In the genomic region with DNA sequence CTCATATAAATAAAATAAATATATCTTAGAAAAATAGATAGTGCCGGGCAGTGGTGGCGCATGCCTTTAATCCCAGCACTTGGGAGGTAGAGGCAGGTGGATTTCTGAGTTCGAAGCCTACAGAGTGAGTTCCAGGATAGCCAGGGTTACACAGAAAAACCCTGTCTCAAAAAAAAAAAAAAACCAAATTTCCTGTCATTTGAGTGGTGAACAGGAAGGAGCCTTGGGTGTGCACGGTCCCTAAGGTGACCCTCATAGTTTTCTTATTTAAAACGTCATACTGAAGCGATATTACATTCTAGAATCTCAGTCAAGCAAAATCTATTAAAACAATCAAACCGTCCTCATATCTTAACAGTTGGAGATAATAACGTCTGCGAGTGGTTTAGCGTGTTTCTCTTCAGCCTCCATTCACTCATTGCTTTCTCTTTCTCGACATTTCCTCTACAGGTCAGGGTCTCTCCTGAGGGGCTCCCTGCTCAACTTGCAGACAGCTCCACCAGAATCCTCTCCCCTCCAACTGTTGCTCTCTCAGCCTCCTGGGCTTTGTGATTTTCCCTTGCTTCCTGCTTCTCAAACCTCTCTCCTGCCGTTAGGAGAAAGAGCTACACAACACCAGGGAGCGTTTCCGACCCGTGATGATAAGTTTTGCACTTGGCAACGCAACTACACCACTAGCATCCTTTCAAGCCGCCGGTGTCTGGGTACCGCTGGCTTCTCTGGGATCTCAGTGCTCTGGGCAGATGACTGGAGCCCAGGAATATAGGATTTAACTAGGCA, we compare ENCODE assay signal across 8 mouse cellular contexts. TPM values are rescaled to one million over a fixed set of nuclear protein-coding genes. Genes with fewer than 3 reads are reported as not detected.
DNase-seq lines count a peak whose midpoint lies in the region; ATAC-seq and TF ChIP-seq lines count a peak whose summit lies in the region.

No protein-coding gene starts in this region.

- H3K4me1 ChIP-seq in forebrain, embryonic 10.5 days = peaks cover 6% of the 10 kb centered on the region; the same call in 1 of the 2 replicates
- no peaks in the 10 kb centered on the region for H3K4me1 ChIP-seq in hindbrain, embryonic 12.5 days
- H3K4me1 ChIP-seq in limb, embryonic 12.5 days (replicated peaks) = no peaks in the 10 kb centered on the region
- no peaks in the 10 kb centered on the region for H3K4me1 ChIP-seq in midbrain, embryonic 12.5 days
- no peaks in the 10 kb centered on the region for H3K4me1 ChIP-seq in stomach, embryonic 16.5 days (ENCODE audit: control insufficient read depth, insufficient read depth, low read length)

- H3K36me3 ChIP-seq in forebrain, embryonic 10.5 days (replicated peaks) = no peaks in the 10 kb centered on the region
- no peaks in the 10 kb centered on the region for H3K36me3 ChIP-seq in hindbrain, embryonic 12.5 days
- no peaks in the 10 kb centered on the region for H3K36me3 ChIP-seq in limb, embryonic 12.5 days
- no peaks in the 10 kb centered on the region for H3K36me3 ChIP-seq in midbrain, embryonic 12.5 days
- H3K36me3 ChIP-seq in stomach, embryonic 16.5 days (ENCODE audit: control insufficient read depth, insufficient read depth, low read length) = no peaks in the 10 kb centered on the region

- no peak for ATAC-seq in hindbrain, embryonic 12.5 days (ENCODE audit: low FRiP score)
- ATAC-seq in limb, embryonic 12.5 days (ENCODE audit: insufficient number of reproducible peaks, insufficient read depth, low FRiP score, low TSS enrichment, low read depth) = no peak
- no peak for ATAC-seq in midbrain, embryonic 12.5 days (ENCODE audit: low FRiP score, low read depth)
- no peak for ATAC-seq in stomach, embryonic 16.5 days (ENCODE audit: insufficient read depth, low FRiP score)

- peak overlapping the region; percentile 70 for H3K4me3 ChIP-seq in forebrain, embryonic 10.5 days
- H3K4me3 ChIP-seq in hindbrain, embryonic 12.5 days = peak overlapping the region; percentile 72
- H3K4me3 ChIP-seq in limb, embryonic 12.5 days (replicated peaks) = peak overlapping the region; percentile 71
- peak overlapping the region; percentile 79 for H3K4me3 ChIP-seq in midbrain, embryonic 12.5 days
- H3K4me3 ChIP-seq in stomach, embryonic 16.5 days (replicated peaks; ENCODE audit: low read length) = peak overlapping the region; percentile 88

- peak overlapping the region; percentile 37 for H3K9ac ChIP-seq in hindbrain, embryonic 12.5 days
- H3K9ac ChIP-seq in limb, embryonic 12.5 days (replicated peaks) = peak overlapping the region; percentile 62
- peak overlapping the region; percentile 53 for H3K9ac ChIP-seq in midbrain, embryonic 12.5 days (replicated peaks)
- H3K9ac ChIP-seq in stomach, embryonic 16.5 days (ENCODE audit: low read length) = peak overlapping the region; percentile 63

- no peaks in the 10 kb centered on the region for H3K9me3 ChIP-seq in forebrain, embryonic 10.5 days
- H3K9me3 ChIP-seq in hindbrain, embryonic 12.5 days (replicated peaks) = no peaks in the 10 kb centered on the region
- H3K9me3 ChIP-seq in limb, embryonic 12.5 days = no peaks in the 10 kb centered on the region
- H3K9me3 ChIP-seq in midbrain, embryonic 12.5 days = no peaks in the 10 kb centered on the region
- no peaks in the 10 kb centered on the region for H3K9me3 ChIP-seq in stomach, embryonic 16.5 days (replicated peaks; ENCODE audit: control insufficient read depth, low read length)

- H3K4me2 ChIP-seq in hindbrain, embryonic 12.5 days (replicated peaks) = peak overlapping the region; percentile 65
- peak overlapping the region; percentile 68 for H3K4me2 ChIP-seq in limb, embryonic 12.5 days
- peak overlapping the region; percentile 69 for H3K4me2 ChIP-seq in midbrain, embryonic 12.5 days (replicated peaks)
- H3K4me2 ChIP-seq in stomach, embryonic 16.5 days (ENCODE audit: low read depth, low read length) = peak overlapping the region; percentile 68

- no peak for TF ChIP-seq POLR2A in brain, embryonic 14.5 days (IDR thresholded peaks at IDR 0.05; ENCODE audit: borderline replicate concordance, extremely low read depth, insufficient read depth, insufficient read length, poor library complexity, severe bottlenecking)

- no peaks in the 10 kb centered on the region for H3K27me3 ChIP-seq in forebrain, embryonic 10.5 days (ENCODE audit: poor library complexity, severe bottlenecking)
- H3K27me3 ChIP-seq in hindbrain, embryonic 12.5 days = no peaks in the 10 kb centered on the region
- no peaks in the 10 kb centered on the region for H3K27me3 ChIP-seq in limb, embryonic 12.5 days
- no peaks in the 10 kb centered on the region for H3K27me3 ChIP-seq in midbrain, embryonic 12.5 days
- H3K27me3 ChIP-seq in stomach, embryonic 16.5 days (ENCODE audit: control insufficient read depth, insufficient read depth, low read length) = no peaks in the 10 kb centered on the region

- peak; percentile 13 to 30 for DNase-seq in left cerebral cortex, adult 18-20 months (ENCODE audit: low spot score in 2 of 2)
- DNase-seq in left cerebral cortex, adult 11 months (ENCODE audit: low spot score) = no peak
- DNase-seq in brain, embryonic 14.5 days (ENCODE audit: low read depth) = peak; percentile 68
- DNase-seq in forebrain, embryonic 10.5 days (ENCODE audit: extremely low spot score, low spot score) = peak; percentile 58

- WGBS in forebrain, embryonic 10.5 days = 29% methylated on average over 19 of the region's 19 CpGs
- WGBS in hindbrain, embryonic 12.5 days = 24% methylated on average over 19 of the region's 19 CpGs
- whole genome bisulfite sequencing in limb, embryonic 12.5 days = 26% methylated on average over 19 of the region's 19 CpGs
- WGBS in midbrain, embryonic 12.5 days = 24% methylated on average over 19 of the region's 19 CpGs
- WGBS in stomach, embryonic 16.5 days = 16% methylated on average over 19 of the region's 19 CpGs

- H3K27ac ChIP-seq in forebrain, embryonic 10.5 days = peak overlapping the region; percentile 79
- H3K27ac ChIP-seq in hindbrain, embryonic 12.5 days = no peak overlapping the region
- H3K27ac ChIP-seq in limb, embryonic 12.5 days = peak overlapping the region; percentile 64
- 0 out of 2 replicates have a peak overlapping the region, but pooled peaks have one; percentile 15 for H3K27ac ChIP-seq in midbrain, embryonic 12.5 days (replicated peaks)
- peak overlapping the region; percentile 10; the same call in 1 of the 2 replicates for H3K27ac ChIP-seq in stomach, embryonic 16.5 days (ENCODE audit: low read length)

- no peak for TF ChIP-seq CTCF in brain, embryonic 14.5 days (IDR thresholded peaks at IDR 0.05; ENCODE audit: borderline replicate concordance, extremely low read depth, insufficient read depth, insufficient read length)

RNA-seq across cellular contexts. Expression of a gene that starts 1.5 kb away (rescaled TPM):
- 1 to 10 TPM; 1.8 to 2.4 TPM for total RNA-seq in left cerebral cortex, adult 18-20 months (2021)
- 0.10 and 0.25 TPM in 2 replicates for polyA plus RNA-seq in brain, embryonic 14.5 days (2012; rRNA removed)
- 0.05 and 0.16 TPM in 2 replicates for polyA plus RNA-seq in forebrain, embryonic 10.5 days (2016; fragmentation: Nextera tagmentation; extraction: Ambion mirVana)
- polyA plus RNA-seq in hindbrain, embryonic 12.5 days (2016; fragmentation: Nextera tagmentation; extraction: Ambion mirVana) = 0.22 and 0.34 TPM in 2 replicates
- polyA plus RNA-seq in limb, embryonic 12.5 days (2016; fragmentation: Nextera tagmentation; extraction: Ambion mirVana) = 0.14 and 0.24 TPM in 2 replicates
- polyA plus RNA-seq in midbrain, embryonic 12.5 days (2016; fragmentation: Nextera tagmentation; extraction: Ambion mirVana) = 0.07 TPM in 1 of 2 replicates, not detected in the other
- polyA plus RNA-seq in stomach, embryonic 16.5 days (2015; fragmentation: Nextera tagmentation; extraction: Ambion mirVana) = 0.36 and 1.2 TPM in 2 replicates

RNA-seq across cellular contexts. Expression of a gene that starts 6.8 kb away (rescaled TPM):
- total RNA-seq in left cerebral cortex, adult 18-20 months (2021) = not detected
- polyA plus RNA-seq in brain, embryonic 14.5 days (2012; rRNA removed) = not detected in 2 replicates
- polyA plus RNA-seq in forebrain, embryonic 10.5 days (2016; fragmentation: Nextera tagmentation; extraction: Ambion mirVana) = not detected in 2 replicates
- polyA plus RNA-seq in hindbrain, embryonic 12.5 days (2016; fragmentation: Nextera tagmentation; extraction: Ambion mirVana) = not detected in 2 replicates
- not detected in 2 replicates for polyA plus RNA-seq in limb, embryonic 12.5 days (2016; fragmentation: Nextera tagmentation; extraction: Ambion mirVana)
- not detected in 2 replicates for polyA plus RNA-seq in midbrain, embryonic 12.5 days (2016; fragmentation: Nextera tagmentation; extraction: Ambion mirVana)
- not detected in 2 replicates for polyA plus RNA-seq in stomach, embryonic 16.5 days (2015; fragmentation: Nextera tagmentation; extraction: Ambion mirVana)

RNA-seq across cellular contexts. Expression of a gene that starts 46.2 kb away (rescaled TPM):
- total RNA-seq in left cerebral cortex, adult 18-20 months (2021) = 10 to 100 TPM; 26.2 to 31.6 TPM
- 9.3 and 11.5 TPM in 2 replicates for polyA plus RNA-seq in brain, embryonic 14.5 days (2012; rRNA removed)
- 9.6 and 9.9 TPM in 2 replicates for polyA plus RNA-seq in forebrain, embryonic 10.5 days (2016; fragmentation: Nextera tagmentation; extraction: Ambion mirVana)
- 14.1 and 17.4 TPM in 2 replicates for polyA plus RNA-seq in hindbrain, embryonic 12.5 days (2016; fragmentation: Nextera tagmentation; extraction: Ambion mirVana)
- 13.6 and 16.1 TPM in 2 replicates for polyA plus RNA-seq in limb, embryonic 12.5 days (2016; fragmentation: Nextera tagmentation; extraction: Ambion mirVana)
- 14.2 and 14.8 TPM in 2 replicates for polyA plus RNA-seq in midbrain, embryonic 12.5 days (2016; fragmentation: Nextera tagmentation; extraction: Ambion mirVana)
- 9.4 and 9.7 TPM in 2 replicates for polyA plus RNA-seq in stomach, embryonic 16.5 days (2015; fragmentation: Nextera tagmentation; extraction: Ambion mirVana)

RNA-seq across cellular contexts. Expression of a gene that starts 46.9 kb away (rescaled TPM):
- total RNA-seq in left cerebral cortex, adult 18-20 months (2021) = 10 to 100 TPM; 15.1 to 16.6 TPM
- 16.4 and 17.2 TPM in 2 replicates for polyA plus RNA-seq in brain, embryonic 14.5 days (2012; rRNA removed)
- polyA plus RNA-seq in forebrain, embryonic 10.5 days (2016; fragmentation: Nextera tagmentation; extraction: Ambion mirVana) = 5.4 and 6.8 TPM in 2 replicates
- 7.8 and 8.6 TPM in 2 replicates for polyA plus RNA-seq in hindbrain, embryonic 12.5 days (2016; fragmentation: Nextera tagmentation; extraction: Ambion mirVana)
- 7.7 and 9.9 TPM in 2 replicates for polyA plus RNA-seq in limb, embryonic 12.5 days (2016; fragmentation: Nextera tagmentation; extraction: Ambion mirVana)
- 5.8 and 6.3 TPM in 2 replicates for polyA plus RNA-seq in midbrain, embryonic 12.5 days (2016; fragmentation: Nextera tagmentation; extraction: Ambion mirVana)
- 3.3 and 4.5 TPM in 2 replicates for polyA plus RNA-seq in stomach, embryonic 16.5 days (2015; fragmentation: Nextera tagmentation; extraction: Ambion mirVana)
